Mouse (Mus musculus) cerebellum, adult 11-12 months (tissue): ENCODE data around the gene Kitl.
A peak's percentile ranks its signal among the peaks of the same experiment; 100 is the strongest.

Experiments
- DNase-seq: peaks from one replicate; pipeline ENCODE4 v3.0.0; 2022

Kitl gene

DNA sequence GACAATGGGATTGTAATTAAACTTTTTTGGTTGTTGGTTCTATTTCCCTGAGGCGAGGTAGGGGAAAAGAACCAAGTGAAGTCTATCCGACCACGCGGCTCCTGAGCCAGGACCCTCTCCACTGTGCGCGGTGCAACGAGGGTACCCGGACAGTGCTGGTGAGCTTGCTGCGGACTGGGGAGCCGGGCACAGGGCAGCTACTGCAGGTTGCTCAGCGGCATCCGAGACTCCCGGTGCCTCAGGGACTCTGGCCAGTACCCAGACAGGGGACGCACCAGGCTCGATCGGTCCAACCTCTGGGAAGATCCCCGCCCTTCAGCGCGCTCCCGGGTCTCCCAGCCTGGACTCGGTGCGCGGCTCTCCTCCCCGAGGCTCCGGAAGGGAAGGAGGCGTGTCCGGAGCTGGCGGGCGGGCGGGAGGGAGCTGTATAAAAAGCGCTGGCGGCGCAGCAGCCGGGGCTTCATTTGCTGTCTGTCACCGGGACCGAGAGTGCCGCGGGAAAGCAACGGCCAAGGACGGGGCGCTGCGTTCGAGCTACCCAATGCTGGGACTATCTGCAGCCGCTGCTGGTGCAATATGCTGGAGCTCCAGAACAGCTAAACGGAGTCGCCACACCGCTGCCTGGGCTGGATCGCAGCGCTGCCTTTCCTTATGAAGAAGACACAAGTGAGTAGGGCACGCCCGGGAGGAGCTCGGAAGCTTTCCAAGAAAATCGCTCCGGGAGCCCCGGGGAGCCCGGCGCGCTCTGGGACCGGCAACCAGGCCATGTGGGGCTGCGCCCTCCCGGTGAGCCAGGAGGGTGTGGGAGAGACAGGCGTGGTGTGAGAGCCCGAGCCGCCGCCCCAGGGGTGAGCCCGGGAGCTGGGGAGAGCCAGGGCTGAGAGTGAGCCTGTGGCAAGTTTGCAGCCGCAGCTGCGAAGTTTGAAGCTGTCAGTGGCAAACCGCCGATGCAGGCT is at the start of gene Kitl:
Kitl (plus strand) TSS at position 261 of the 956 bp plus-strand sequence.
- DNase-seq = peak; percentile 6

DNA sequence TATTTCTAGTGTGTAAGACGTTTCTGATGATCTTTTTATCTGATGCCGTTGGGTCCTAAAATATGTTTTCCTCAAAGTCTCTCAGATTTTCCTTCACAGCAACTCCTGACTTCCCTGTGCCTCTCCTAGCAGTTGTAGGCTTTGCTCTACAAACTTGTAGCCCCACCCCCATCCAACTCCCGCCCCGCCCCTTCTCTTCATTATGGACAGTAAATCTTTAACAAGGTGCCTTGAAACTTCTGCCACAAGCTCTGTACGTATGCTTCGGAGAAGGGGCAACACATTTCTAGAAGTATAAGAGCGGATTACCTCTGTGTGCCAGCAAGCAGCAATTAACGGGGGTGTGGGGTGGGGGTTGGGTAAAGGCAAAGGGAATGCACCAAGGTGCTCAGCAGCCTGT is 42.6 kb upstream of the Kitl start:
- no peak for DNase-seq

DNA sequence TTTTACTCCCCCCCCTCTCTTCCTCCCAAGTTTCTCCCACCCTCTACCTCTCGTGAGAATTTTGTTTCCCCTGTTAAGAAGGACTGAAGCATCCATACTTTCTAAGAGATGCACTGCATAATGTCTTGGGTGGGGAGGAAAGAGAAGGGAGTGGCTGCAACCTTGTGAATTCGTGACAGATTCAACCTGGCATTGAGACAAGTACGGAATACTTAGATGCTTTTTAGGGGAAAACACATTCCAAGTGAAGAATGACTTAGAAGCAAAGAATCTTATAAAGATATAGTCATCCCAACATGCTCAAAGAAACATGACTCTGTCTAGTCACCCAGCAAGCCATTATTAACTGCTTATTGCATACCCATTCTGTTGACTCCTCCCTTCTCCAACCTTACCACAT is 35.3 kb upstream of the Kitl start:
- no peak for DNase-seq

DNA sequence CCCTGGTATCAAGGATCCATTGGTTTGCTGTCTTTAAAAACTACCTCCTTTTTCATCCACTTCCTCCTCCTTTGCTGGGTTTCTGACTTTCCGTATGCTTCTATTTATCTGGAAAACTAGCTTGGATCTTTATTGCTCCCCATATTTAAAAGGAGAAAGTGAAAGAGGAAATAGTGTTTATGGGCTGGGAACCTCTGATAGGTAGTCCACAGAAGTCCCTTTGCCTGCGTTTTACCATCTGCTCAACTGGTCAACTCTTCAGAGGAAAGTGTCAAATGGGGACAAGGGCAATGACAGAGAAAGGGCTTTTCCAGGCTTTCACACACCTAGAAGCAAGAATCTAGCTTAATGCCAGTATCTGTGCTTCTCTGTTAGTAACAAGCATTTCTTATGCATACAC is 34.5 kb upstream of the Kitl start:
- DNase-seq = no peak

DNA sequence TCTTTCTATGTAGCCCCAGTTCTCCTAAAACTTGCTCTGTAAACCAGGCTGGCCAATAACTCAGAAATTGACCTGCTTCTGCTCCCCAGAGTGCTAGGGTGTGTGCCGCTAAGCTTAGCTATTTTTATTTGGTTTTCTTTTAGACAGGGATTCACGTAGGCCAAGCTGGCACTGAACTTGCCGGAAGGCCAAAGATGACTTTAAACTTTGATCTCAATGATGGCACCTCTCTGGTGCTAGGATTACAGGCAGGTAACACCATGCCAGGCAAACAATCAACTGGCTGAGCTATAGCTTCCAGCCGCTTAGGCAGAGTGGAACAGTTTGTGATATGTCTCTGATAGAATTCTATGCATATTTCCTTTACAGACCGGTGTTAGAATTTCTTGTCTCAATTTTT is 33.5 kb upstream of the Kitl start:
- no peak for DNase-seq

DNA sequence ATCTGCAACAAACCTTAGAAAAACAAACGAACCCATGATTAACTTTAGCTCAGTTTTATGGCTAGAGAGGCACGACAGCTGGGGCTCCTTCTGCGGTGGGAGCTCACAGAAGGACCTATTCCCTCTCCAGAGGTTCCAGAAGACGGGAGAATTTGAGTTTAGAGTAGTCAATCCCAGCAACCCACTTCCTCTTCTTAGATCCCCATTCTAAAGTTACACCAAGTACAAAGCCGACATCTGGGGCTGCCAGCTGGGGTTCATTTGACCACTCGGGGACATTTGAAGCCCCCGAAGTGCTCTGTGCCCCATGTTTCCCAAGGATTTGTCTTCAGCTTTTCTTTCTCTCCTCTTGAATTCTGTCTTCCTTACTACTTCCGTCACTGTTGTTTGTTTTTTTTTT is 28.7 kb upstream of the Kitl start:
- no peak for DNase-seq

DNA sequence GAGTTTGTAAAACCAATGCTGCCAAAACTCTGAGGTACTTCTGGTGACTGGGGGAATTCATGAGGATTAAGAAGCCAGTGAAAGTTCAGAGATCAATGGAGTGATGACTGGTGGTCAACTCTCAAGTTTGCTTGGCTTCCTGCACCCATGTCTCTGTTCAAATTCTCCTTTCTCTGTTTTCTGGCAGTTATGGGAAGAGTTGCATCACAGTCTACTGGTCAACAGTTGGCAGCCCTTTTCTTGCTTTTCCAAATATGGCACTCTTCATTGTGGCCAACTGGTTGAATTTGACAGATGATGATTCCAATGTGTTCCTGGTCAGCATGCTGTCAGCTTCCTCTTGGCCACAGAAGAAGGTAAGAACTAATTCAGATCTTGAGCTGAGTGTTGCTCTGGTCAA is 25.7 kb upstream of the Kitl start:
- DNase-seq = no peak

DNA sequence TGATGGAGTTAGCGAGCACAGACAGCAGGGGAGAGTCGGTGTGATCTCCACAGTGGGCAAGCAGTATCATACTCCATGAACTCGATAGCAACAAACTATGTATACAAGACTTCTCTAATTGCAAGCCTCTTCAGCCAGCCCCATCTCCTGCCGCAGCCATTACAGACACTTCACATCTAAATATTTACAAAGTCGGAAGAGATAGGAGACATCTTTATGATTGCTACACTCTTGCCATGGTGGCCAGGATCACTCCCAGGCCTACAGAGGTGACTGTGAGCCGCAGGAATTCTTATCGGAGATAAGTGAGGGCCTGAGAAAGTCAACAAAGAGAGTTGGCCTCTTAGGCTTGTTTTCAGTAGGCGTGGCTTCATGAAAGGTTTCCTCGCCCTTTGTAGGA is 23.3 kb upstream of the Kitl start:
- DNase-seq = no peak

DNA sequence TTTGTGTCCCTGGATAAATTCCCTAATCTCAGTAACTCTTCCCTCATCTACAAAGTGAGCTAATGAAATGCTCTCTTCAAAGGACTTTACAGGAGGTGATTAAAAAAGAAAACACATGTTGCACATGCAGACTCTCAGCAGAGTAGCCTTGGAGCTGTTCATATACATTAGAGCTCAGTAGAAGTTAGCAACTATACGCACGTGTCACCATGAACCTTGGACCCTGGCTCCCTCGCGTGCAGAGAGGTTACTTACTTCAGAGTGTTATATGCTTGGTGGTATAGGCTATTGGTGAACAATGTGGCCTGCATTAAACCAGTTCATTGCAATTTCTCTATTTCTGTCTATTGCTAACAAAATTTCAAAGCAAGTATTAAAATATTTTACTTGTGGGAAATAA is 14.0 kb upstream of the Kitl start:
- DNase-seq = no peak

DNA sequence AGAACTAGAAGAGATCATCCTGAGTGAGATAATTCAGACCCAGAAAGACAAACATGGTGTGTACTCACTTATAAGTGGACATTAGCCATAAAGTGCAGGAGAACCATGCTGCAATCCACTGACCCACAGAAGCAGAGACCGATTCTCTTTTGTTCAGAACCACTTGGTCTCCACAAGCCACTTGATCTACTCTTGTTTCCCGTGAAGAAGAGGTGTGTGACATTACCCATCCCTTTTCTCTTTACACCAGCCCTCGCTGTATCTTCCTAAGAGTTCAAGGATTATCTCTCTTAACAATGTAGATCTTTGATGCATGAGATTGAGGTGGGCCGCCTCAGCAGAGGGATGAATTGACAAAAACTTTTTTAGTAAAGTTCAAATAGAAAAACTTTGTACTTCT is 11.6 kb upstream of the Kitl start:
- no peak for DNase-seq

DNA sequence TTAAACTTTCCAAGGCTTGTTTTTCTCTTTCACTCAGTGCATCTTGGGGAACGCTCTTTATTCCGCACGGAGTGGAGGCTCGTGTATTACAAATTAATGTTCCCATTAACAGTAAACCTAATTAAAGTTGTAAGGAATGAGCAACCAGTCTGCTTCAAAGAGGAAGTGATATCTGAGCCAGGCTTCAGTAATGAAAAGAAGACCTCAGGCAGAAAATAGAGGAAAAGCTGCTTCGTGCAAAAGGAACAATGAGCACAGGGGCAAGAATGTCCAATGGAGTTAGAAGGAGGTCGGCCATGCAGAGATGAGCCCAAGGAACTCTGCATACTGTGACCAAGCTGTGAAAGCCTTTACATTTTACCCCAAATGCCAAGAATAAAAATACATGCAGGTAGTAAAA is 5.7 kb upstream of the Kitl start:
- no peak for DNase-seq

DNA sequence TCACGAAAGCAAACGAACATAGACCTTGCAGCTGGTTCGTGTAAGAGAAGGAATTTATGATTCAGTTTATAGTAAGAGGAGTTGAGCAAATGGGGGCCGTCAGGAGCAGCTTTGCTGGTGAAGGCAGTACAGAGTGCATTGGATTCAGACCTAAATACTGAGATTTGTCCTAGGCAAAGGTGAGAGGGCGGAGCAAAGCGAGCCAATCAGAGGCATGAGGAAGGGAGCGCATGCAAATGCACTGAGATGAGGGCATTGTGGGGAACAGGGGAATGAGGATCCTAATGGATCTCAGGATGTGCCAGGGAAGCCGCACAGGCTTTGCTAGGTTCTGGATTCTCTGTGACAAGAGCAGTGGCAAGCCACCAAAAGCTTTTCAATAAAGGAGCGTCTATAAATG is 5.1 kb upstream of the Kitl start:
- DNase-seq = no peak

DNA sequence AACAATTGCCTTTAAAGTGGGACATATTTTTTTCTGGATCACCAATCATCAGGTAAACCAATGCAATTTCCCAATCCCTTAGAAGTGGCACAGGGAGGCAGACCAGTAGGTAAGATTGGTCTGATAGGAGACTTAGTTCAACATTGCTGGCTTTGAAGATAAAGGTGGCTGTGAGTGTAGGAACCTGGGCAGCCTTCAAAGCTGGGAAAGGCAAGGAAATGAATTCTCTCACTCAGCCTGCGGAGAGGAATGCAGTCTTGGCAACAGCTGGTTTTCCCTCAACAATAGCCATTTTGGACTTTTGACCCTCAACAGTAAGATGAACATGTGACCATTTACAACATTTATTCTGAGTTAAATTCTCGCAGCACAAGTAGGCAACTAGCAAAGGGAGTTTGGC is 1.3 kb upstream of the Kitl start:
- DNase-seq = no peak

DNA sequence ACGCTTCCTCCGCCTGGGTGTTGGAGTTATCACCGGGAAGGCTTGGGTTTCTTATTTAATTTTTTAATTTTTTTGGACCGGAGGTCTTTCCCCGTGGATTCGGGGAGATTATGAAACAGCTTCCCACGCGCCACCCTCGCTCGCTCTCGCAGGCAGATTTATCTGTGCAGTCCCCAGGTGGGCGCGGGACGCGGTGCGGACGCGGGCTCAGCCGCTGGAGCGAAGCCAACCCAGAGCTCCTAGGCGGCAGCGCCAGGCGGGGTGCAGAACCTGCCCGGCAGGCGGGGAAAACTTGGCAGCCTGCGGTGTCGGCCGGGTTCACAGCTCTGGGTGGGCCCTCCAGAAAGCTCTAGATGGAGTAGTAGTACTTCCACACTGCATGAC is 888 bp downstream of the Kitl start:
- no peak for DNase-seq

DNA sequence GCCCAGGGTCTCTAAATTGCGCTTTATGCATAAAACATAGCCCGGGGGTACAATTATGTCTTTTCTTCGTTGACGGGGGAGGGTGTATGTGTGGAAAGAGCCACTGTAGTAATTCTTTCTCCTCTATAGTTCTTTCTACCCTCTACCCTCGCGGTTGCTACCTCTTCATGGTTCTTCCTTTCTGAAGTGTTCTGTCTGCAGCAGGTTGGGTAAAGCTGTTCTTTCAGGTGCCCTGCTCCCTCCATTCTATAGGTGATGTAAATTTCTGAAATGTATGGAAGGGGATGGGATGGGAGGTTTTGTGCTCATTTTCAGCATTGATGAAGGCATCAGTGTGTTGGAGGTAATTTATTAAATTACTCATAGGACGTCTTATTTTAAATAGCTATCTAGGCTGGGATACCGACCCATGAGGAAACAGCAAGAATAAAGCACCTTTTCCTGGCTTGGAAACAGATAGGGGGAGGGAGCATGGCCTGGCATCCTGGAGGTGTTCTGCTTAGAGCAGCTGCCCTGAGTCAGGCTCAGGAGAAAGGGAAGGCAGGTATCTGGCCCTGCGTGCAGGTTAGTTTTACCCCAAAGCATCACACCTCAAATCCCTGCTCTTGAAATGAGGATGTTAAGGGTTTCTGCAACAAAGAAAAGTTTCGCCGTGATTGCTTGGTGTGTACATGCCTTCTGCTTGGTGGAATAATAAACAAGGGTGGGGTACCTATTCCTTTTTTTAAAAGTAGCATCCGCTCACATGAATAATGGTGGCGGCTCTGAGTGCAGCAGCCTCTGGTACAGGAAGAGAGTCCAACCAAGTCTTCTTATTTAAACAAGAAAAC is 1.7 kb downstream of the Kitl start:
- DNase-seq = no peak

DNA sequence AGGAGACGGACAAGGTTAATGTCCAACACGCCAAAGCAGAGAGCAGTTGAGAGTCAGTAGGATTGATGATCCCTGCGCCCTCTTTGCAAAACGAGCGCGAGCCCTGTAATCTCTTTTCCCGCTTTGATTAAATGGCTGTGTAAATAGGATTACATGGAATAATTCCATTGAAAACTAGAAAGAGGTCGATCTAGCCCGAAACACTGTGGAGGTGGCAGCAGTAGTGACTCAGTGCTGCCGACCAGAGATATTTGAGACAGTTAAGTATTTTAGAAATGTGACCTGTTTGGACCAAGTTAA is 2.3 kb downstream of the Kitl start:
- DNase-seq = no peak

DNA sequence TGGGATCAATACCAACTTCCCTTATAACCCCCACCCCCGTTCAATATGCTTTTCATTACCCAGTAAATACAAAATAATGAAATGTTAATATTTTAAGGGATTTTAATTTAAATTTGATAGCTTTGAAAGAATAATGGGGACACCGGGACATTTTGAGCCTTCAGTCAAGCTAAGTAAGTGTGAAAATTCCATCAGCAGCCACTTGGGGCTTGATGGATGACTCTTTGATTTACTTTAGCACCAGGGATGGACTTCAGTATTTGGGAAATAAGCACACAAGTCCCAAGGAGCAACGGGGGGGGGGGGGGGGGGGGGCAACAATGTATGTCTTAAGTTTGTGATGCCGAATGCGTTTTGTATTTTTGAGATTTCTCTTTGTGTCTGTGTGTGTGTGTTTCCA is 3.1 kb downstream of the Kitl start:
- DNase-seq = no peak

DNA sequence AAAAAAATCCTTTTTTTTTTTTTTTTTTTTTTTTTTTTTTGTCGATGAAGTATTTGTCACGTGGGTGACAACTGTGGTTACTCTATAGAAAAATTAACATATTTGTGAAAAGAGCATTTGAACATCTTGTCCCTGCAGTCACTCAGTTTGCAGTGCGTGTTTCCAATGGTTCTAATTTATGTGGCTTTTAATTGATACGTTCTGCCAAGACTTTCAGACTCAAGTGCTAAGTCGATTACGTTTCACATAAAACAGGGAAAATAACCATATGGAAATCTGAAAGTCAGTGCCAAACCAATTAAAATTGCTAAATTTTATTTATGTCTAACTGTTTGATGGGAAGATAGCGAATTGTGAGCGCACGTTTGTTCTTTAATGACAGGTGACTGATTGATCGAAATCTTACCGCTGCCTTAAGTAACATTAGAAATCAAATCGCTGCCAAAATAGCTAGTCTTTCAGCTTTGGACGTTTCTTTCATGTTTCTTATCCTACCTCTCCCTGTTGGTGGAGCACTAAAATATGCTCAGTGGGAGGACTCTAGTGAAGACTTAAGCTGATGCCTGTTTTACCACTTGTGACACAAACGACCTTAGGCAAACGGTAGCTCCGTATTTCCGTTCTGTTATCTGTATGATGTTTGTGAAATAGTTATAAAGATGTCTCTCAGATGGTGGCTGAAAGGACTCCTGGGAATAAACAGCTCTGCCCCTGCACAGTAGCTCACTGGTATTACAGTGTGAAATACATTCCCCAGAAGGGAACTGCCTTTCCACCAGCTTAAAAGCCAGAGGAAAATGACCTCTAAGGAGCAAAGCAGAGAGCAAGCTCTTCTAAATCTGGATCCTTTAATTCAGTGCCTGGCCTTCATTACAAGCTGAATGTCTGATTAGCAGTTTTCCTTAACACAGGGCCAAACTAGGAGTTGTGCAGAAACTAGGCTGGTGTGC is 4.1 kb downstream of the Kitl start:
- DNase-seq = no peak

DNA sequence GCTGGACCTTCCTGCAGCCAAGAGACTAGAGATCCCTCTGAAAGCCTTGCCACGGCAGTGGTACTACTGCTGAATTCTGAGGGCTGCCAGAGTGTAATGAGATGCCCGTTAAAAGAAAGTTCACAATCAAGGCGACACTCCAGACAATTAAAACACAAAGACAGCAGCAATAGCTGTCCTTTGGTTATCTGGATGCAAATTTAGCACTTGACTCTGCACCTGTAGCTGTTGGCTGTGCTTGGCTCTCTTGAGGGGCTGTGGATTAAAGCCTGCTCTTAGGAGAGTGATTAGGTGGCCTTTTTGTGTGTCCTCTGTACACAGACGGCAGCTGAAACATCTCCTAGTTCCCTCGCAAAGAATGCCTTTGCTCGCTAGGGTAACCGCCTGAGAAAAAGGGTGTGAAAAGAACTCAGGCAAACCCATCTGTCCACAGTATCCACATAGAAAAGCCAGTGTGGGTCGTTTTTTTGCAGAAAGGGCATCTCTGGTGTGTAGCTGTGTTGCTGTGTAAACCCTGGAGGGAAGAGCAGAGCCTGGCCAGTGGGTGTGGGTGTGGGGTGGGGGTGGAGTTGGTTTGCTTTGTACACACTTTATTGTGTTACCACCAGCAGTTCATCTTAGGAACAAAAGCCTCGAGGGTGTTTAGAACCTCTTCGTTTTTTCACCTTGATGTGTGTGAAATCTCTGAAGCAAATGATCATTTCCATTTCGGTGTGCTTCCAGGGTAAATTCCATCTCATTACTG is 6.8 kb downstream of the Kitl start:
- no peak for DNase-seq

DNA sequence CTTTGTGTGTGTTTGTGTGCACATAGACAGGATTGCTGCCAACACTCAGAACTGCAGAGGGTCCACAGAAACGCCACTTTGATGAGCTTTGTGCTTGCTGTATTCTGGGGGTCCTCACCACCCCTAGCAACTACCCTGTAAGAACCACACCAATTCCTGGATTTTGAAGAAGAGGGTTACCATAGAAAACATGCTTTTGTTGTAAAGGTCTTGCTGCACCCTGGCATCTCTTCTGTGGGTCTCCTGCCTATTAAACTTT is 7.3 kb downstream of the Kitl start:
- DNase-seq = no peak

DNA sequence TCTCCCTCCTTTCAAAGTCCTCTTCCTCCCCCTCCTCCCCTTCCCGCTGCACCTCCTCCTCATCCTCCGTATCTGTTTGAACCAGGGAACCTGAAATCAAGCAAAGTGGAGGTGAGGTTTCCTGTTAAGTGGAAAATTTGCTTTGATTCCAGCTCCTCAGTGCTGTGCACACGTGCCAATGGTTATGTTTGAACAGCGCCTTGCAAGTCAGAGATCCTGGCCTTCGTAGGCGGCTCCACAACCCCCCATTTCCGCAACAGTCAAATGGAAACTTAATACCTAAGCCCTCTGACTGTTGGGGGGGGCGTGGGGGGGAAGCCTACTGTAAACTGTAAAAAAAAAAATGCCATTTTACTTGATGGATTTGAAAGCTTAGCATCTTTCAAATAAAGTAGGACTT is 10.2 kb downstream of the Kitl start:
- DNase-seq = no peak

DNA sequence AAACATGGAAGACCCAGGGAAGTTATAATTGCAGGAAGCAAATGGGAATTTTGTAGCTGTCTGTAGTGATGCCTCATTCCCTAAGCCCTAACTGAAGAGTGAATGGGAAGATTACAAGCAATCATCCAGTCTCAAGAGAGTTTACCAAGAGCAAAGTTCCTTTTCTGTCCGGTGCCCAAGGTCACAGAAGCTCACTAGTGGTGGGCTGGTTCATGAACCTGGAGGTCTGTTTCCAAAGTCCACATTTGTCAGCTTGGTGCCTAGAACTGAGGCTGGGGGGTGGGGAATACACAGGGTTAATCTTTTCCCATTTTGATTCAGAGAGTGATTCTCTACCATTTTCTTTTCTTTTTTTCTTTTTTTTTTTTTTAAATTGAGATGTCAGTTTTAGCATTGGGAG is 11.3 kb downstream of the Kitl start:
- DNase-seq = no peak

DNA sequence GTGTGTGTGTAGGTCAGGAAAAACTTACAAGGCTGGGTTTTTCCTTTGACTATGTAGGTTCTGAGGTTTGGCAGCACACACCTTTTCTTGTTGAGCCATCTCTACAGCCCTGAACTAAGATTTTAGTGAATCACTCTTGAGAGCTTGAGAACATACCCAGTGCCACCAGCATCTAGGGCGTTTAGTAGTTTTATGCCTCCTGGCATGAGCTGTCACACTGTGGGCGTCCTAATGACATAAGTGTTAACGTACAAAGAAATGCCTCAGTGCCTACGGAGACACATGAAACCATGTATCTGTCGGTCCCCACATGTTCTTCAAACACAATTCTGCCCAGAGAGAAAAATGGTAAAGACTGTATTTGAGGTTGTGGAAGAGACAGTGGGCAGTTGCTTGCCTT is 15.0 kb downstream of the Kitl start:
- no peak for DNase-seq
